Mouse (Mus musculus): ENCODE measurements around the gene Phldb2. TPM values are rescaled to one million over a fixed set of nuclear protein-coding genes. Genes with fewer than 3 reads are reported as not detected.
A peak's percentile ranks its signal among the peaks of the same experiment; 100 is the strongest.

Phldb2 gene
- polyA plus RNA-seq, 1 experiment from 2014 or later = 35.2 TPM

DNA sequence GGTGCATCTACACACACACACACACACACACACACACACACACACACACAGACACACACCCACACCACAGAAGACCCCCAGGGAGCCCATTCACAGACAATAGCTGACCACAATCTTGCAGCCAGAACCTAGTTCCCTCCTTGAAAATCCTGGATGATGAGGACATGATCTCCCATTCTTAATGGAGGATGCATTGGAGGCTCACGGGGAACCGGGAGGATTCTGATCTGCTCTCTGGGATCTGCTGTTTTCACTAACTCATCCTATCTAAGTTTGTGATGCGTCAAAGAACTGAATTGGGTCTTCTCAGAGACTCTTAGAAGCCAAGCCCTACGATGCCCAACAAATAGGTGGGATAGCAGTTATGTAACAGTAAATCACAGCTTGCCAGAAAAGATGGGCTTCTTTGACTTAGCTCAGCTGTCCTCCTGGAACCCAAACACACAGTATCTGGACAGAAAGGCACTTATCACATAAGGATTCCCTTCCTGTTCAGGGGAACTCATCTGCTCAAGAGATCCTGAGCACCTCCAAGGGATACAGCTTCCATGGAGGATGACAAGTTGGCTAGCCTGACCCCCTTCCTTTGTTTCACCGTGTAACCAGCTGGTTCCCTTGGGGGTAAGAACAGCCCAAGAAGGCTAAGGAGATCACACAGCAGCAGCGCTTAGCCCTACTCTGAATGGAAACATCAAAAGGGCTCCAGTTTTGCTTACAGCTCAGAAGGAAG, 230.1 kb downstream of the Phldb2 start:
- Histone ChIP-seq H3K4me2 (ENCODE audit: low read length) (peak overlapping the region; percentile 67), H3K4me1 (replicated peaks; ENCODE audit: control insufficient read depth, insufficient read depth, low read length) (peaks cover 8% of the 10 kb centered on the region; the same call in 1 of the 2 replicates), H3K27me3 (replicated peaks; ENCODE audit: control insufficient read depth, insufficient read depth, low read length) (no peaks in the 10 kb centered on the region), H3K36me3 (ENCODE audit: control insufficient read depth, insufficient read depth, low read length) (peaks cover 5% of the 10 kb centered on the region), H3K9me3 (ENCODE audit: control insufficient read depth, low read length) (no peaks in the 10 kb centered on the region), H3K27ac (ENCODE audit: low read depth) (no peak overlapping the region), H3K4me3 (ENCODE audit: low read depth, low read length) (peak overlapping the region; percentile 43), H3K9ac (ENCODE audit: low read length) (peak overlapping the region; percentile 36)
- 47% methylated on average over 6 of the region's 6 CpGs for WGBS
- DNase-seq (ENCODE audit: low spot score) (no peak), ATAC-seq (replicated peaks; ENCODE audit: low FRiP score, low TSS enrichment, low read depth) (no peak)

DNA sequence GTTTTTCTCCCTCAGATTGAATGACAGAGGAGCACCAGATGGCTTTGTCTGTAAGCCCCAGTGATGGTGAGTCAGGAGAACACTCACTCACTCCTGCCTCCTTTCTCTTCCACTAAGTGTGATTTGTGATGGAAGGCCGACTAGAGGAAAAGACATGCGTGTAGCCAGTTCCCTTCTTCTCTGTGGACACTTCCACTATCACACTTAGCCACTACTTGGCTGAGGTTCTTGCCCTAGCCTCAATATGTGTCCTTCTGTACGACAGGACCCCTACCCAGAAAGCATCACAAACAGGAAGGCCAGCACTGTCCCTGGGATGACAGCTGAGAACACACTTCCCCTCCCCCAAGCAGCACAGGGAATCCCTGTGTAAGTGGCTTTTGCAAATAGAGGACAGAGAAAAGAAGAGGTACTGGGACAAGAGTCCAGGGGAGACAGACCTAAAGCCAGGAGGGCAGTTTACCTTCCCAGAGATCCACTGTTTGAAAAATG, 230.9 kb downstream of the Phldb2 start:
- Histone ChIP-seq H3K4me2 (ENCODE audit: low read length) (no peak overlapping the region), H3K36me3 (ENCODE audit: control insufficient read depth, insufficient read depth, low read length) (peaks cover 8% of the 10 kb centered on the region; the same call in 1 of the 2 replicates), H3K27me3 (replicated peaks; ENCODE audit: control insufficient read depth, insufficient read depth, low read length) (no peaks in the 10 kb centered on the region), H3K9me3 (ENCODE audit: control insufficient read depth, low read length) (no peaks in the 10 kb centered on the region), H3K4me3 (ENCODE audit: low read depth, low read length) (no peak overlapping the region), H3K27ac (ENCODE audit: low read depth) (no peak overlapping the region), H3K4me1 (replicated peaks; ENCODE audit: control insufficient read depth, insufficient read depth, low read length) (peaks cover 8% of the 10 kb centered on the region; the same call in 1 of the 2 replicates), H3K9ac (ENCODE audit: low read length) (no peak overlapping the region)
- DNase-seq (ENCODE audit: low spot score) (no peak), ATAC-seq (replicated peaks; ENCODE audit: low FRiP score, low TSS enrichment, low read depth) (no peak)
- WGBS = 63% methylated on average over 3 of the region's 3 CpGs

DNA sequence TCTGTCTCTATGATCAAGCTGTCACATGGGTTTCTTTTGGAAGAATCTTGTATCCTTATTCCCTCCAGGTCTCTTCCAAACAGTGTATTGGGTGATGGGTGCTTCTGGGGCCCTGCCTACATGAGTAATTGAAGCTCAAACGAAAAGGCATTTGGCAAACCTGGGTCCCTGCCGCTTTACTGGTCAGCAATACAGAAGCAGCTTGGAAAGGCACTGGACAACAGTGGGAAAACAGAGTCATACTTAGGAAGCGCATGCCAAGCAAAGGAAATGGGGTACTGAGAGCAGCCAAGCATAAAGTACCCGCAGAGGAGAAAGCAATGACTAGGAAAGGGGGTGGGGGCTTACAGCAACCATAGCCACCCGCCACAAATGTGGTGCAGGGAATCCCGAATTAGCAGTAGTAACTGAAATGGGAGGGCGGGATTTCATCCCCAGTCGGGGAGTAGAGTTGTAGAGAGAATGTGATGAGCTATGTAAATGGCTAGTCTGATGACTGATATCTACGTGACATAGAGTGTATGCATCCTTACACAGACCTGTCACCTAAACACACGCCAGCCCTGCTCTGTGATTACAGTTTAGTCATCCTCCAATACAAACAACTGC, 233.3 kb downstream of the Phldb2 start:
- H3K36me3 ChIP-seq (ENCODE audit: control insufficient read depth, insufficient read depth, low read length) = peaks cover 8% of the 10 kb centered on the region; the same call in 1 of the 2 replicates
- no peaks in the 10 kb centered on the region for H3K27me3 ChIP-seq (replicated peaks; ENCODE audit: control insufficient read depth, insufficient read depth, low read length)
- no peak overlapping the region for H3K27ac ChIP-seq (ENCODE audit: low read depth)
- H3K4me1 ChIP-seq (replicated peaks; ENCODE audit: control insufficient read depth, insufficient read depth, low read length) = peaks cover 8% of the 10 kb centered on the region; the same call in 1 of the 2 replicates
- ATAC-seq (replicated peaks; ENCODE audit: low FRiP score, low TSS enrichment, low read depth) (no peak), DNase-seq (ENCODE audit: low spot score) (no peak)
- no peak overlapping the region for H3K4me2 ChIP-seq (ENCODE audit: low read length)
- 77% methylated on average over 10 of the region's 10 CpGs for WGBS
- H3K4me3 ChIP-seq (ENCODE audit: low read depth, low read length) = no peak overlapping the region
- no peaks in the 10 kb centered on the region for H3K9me3 ChIP-seq (ENCODE audit: control insufficient read depth, low read length)
- H3K9ac ChIP-seq (ENCODE audit: low read length) = no peak overlapping the region

DNA sequence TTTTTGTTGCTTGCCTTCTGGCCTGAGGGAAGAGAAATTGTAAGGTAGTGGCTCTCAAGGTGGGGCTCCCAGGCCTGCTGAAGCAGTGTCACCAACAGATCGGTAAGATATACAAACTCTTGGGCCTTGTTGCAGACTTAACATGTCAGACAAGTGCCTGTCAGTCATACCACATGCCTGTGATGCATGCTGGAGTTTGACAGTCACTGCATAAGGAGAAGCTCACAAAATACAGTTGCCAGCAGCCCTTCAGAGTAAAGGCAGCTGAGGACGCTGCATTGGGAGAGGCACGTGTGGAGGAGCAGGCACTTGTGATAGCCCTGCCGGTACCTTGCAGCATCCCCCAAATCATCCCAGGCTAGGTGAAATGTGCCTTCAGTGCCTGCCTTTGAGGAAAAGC, 235.1 kb downstream of the Phldb2 start:
- Histone ChIP-seq H3K27ac (ENCODE audit: low read depth) (no peak overlapping the region), H3K4me3 (ENCODE audit: low read depth, low read length) (no peak overlapping the region), H3K4me2 (ENCODE audit: low read length) (no peak overlapping the region), H3K9me3 (ENCODE audit: control insufficient read depth, low read length) (no peaks in the 10 kb centered on the region), H3K4me1 (replicated peaks; ENCODE audit: control insufficient read depth, insufficient read depth, low read length) (no peaks in the 10 kb centered on the region), H3K9ac (ENCODE audit: low read length) (no peak overlapping the region), H3K36me3 (ENCODE audit: control insufficient read depth, insufficient read depth, low read length) (peaks cover 8% of the 10 kb centered on the region; the same call in 1 of the 2 replicates), H3K27me3 (replicated peaks; ENCODE audit: control insufficient read depth, insufficient read depth, low read length) (no peaks in the 10 kb centered on the region)
- WGBS = 90% methylated on average over 4 of the region's 4 CpGs
- no peak for ATAC-seq (replicated peaks; ENCODE audit: low FRiP score, low TSS enrichment, low read depth)
- DNase-seq (ENCODE audit: low spot score) = no peak

DNA sequence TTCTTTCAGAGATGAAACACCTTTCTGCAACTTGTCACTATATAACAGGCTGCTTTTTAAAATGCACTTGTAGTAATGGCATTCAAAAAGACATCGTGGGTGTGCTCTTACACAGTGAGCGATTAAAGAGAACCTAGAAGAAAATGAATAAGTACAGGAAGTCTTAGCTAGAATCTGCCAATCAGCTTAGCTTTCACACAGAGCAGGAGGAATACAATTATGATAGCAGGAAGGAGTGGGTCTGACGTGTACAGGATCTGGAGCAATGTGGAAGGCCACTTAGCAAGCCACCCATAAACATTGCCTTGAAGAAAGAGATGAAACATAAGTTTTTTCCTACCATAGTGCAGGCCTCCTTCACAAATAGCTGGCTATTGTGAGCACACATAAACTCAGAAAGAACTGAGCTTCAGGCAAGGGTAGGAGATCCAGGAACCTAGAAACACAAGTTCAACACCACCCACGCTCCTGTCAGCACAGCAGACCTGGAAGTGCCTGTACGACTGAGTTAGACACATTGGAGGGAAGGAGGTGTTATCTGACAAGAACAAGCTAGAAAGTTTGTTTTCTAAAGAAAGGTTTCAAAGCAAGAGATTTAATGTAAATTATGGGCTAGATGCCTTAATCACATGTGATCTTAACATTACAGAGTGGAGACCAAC, 238.8 kb downstream of the Phldb2 start:
- Histone ChIP-seq H3K9ac (ENCODE audit: low read length) (no peak overlapping the region), H3K4me2 (ENCODE audit: low read length) (no peak overlapping the region), H3K27ac (ENCODE audit: low read depth) (no peak overlapping the region), H3K36me3 (ENCODE audit: control insufficient read depth, insufficient read depth, low read length) (peaks cover 8% of the 10 kb centered on the region; the same call in 1 of the 2 replicates), H3K27me3 (replicated peaks; ENCODE audit: control insufficient read depth, insufficient read depth, low read length) (no peaks in the 10 kb centered on the region), H3K4me3 (ENCODE audit: low read depth, low read length) (no peak overlapping the region), H3K9me3 (ENCODE audit: control insufficient read depth, low read length) (no peaks in the 10 kb centered on the region), H3K4me1 (replicated peaks; ENCODE audit: control insufficient read depth, insufficient read depth, low read length) (no peaks in the 10 kb centered on the region)
- WGBS = 89% methylated on average over 5 of the region's 5 CpGs
- no peak for ATAC-seq (replicated peaks; ENCODE audit: low FRiP score, low TSS enrichment, low read depth)
- no peak for DNase-seq (ENCODE audit: low spot score)

DNA sequence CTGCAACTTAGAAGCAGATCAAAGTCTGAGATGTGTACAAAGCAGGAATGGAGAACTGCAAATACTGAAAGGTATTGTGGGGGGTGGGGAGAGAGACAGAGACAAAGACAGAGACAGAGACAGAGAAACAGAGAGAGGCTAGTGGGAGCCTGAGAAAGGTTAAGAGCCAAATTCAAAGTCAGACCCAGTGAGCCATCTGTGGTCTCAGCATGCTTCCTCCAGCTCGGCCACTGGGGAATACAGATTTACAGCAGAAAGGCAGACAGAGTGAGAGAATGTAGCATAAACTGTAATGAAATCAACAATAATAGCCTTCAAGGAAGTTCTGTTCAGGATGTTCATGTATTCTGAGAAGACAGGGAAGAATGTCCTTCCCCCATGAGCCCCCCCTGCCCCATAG, 239.5 kb downstream of the Phldb2 start:
- Histone ChIP-seq H3K27ac (ENCODE audit: low read depth) (no peak overlapping the region), H3K9me3 (ENCODE audit: control insufficient read depth, low read length) (no peaks in the 10 kb centered on the region), H3K36me3 (ENCODE audit: control insufficient read depth, insufficient read depth, low read length) (peaks cover 8% of the 10 kb centered on the region; the same call in 1 of the 2 replicates), H3K4me1 (replicated peaks; ENCODE audit: control insufficient read depth, insufficient read depth, low read length) (no peaks in the 10 kb centered on the region), H3K9ac (ENCODE audit: low read length) (no peak overlapping the region), H3K27me3 (replicated peaks; ENCODE audit: control insufficient read depth, insufficient read depth, low read length) (no peaks in the 10 kb centered on the region), H3K4me3 (ENCODE audit: low read depth, low read length) (no peak overlapping the region), H3K4me2 (ENCODE audit: low read length) (no peak overlapping the region)
- ATAC-seq (replicated peaks; ENCODE audit: low FRiP score, low TSS enrichment, low read depth) = no peak
- no peak for DNase-seq (ENCODE audit: low spot score)
- WGBS = 60% methylated on average over 1 of the region's 1 CpGs

DNA sequence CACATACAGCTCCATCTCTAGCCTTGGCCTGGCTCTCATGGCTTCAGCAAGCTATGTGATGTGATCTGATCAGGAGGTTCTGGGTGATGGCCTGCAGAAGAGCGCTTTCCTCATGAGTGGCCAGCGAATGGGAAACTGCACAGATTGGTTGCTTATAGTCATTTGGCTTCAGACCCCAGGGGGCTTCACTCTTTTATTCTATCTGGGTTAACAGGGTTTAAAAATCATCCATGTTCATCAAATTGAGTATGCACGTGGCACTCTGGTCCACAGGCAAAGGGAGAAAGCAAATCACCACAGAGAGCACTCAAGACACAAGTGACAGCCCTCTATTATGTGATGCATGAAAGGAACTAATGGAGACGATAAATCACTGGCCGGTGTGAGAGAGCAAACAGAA, 240.1 kb downstream of the Phldb2 start:
- Histone ChIP-seq H3K36me3 (ENCODE audit: control insufficient read depth, insufficient read depth, low read length) (peaks cover 2% of the 10 kb centered on the region; the same call in 1 of the 2 replicates), H3K4me3 (ENCODE audit: low read depth, low read length) (no peak overlapping the region), H3K9ac (ENCODE audit: low read length) (no peak overlapping the region), H3K4me2 (ENCODE audit: low read length) (no peak overlapping the region), H3K27ac (ENCODE audit: low read depth) (no peak overlapping the region), H3K27me3 (replicated peaks; ENCODE audit: control insufficient read depth, insufficient read depth, low read length) (no peaks in the 10 kb centered on the region), H3K4me1 (replicated peaks; ENCODE audit: control insufficient read depth, insufficient read depth, low read length) (no peaks in the 10 kb centered on the region), H3K9me3 (ENCODE audit: control insufficient read depth, low read length) (no peaks in the 10 kb centered on the region)
- no peak for ATAC-seq (replicated peaks; ENCODE audit: low FRiP score, low TSS enrichment, low read depth)
- no peak for DNase-seq (ENCODE audit: low spot score)
- 84% methylated on average over 5 of the region's 5 CpGs for WGBS

DNA sequence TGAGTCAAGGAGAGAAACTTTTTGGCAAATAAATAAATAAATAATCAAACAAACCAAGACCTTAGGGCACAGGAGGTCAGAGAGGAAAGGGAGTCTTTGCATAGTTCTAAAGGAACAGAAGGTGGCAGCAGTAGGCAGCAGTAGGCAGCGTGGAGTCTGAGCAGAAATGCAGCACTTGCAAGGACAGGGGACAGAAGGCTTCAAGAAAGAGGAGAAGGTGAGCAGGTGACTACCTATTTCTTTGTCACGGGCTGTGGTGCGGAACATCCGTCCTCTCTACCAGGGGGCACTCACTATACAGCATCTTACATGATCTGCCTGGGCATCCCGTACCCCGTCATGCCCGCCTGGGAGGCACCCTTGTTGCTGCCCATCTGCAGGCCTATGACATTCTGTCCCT, 242.1 kb downstream of the Phldb2 start:
- DNase-seq (ENCODE audit: low spot score) (no peak), ATAC-seq (replicated peaks; ENCODE audit: low FRiP score, low TSS enrichment, low read depth) (no peak)
- 70% methylated on average over 7 of the region's 7 CpGs for WGBS

More for the DNA sequence above, 242.1 kb downstream of the Phldb2 start:
- Histone ChIP-seq H3K9me3 (ENCODE audit: control insufficient read depth, low read length) (no peaks in the 10 kb centered on the region), H3K4me3 (ENCODE audit: low read depth, low read length) (no peak overlapping the region), H3K27ac (ENCODE audit: low read depth) (no peak overlapping the region), H3K4me2 (ENCODE audit: low read length) (no peak overlapping the region), H3K36me3 (ENCODE audit: control insufficient read depth, insufficient read depth, low read length) (no peaks in the 10 kb centered on the region), H3K4me1 (replicated peaks; ENCODE audit: control insufficient read depth, insufficient read depth, low read length) (no peaks in the 10 kb centered on the region), H3K27me3 (replicated peaks; ENCODE audit: control insufficient read depth, insufficient read depth, low read length) (no peaks in the 10 kb centered on the region), H3K9ac (ENCODE audit: low read length) (no peak overlapping the region)
